Mouse (Mus musculus) intestine, embryonic 14.5 days (tissue): Measurements from ENCODE around the gene Kif24. TPM values are rescaled to one million over a fixed set of nuclear protein-coding genes. Genes with fewer than 3 reads are reported as not detected.
"Not testable (repeated sequence)": the region's sequence is repeated elsewhere in the genome, so short reads cannot be mapped to it uniquely, and the experiment has no call there.

Source experiments
- ATAC-seq: fragments of 200-750 bp; cut with Nextera tagmentation; replicated peaks from 2 replicates; pipeline ENCODE4 v1.8.0; 2017; ENCODE audit warnings: low read depth, moderate number of reproducible peaks, moderate TSS enrichment, moderate library complexity; ENCODE audit not compliant: low FRiP score, low TSS enrichment
- DNase-seq: peaks from one replicate; pipeline ENCODE4 v3.0.0-alpha.2; 2018; ENCODE audit warnings: low spot score
- H3K27ac ChIP-seq: fragments of 300-500 bp; sonication (generic); 2 replicates; pipeline ENCODE4 v1.5.1; 2014; ENCODE audit warnings: low read depth, mild to moderate bottlenecking, control low read depth
- H3K27me3 ChIP-seq: fragments of 300-500 bp; sonication (generic); replicated peaks from 2 replicates; pipeline ENCODE4 v1.6.1; 2014; ENCODE audit warnings: low read length, control low read depth; ENCODE audit not compliant: control insufficient read depth, insufficient read depth
- H3K36me3 ChIP-seq: fragments of 300-500 bp; sonication (generic); 2 replicates; pipeline ENCODE4 v1.6.1; 2014; ENCODE audit warnings: low read length, control low read depth; ENCODE audit not compliant: control insufficient read depth, insufficient read depth
- H3K4me1 ChIP-seq: fragments of 300-500 bp; sonication (generic); replicated peaks from 2 replicates; pipeline ENCODE4 v1.6.1; 2014; ENCODE audit warnings: low read length, control low read depth, mixed read lengths; ENCODE audit not compliant: control insufficient read depth, insufficient read depth
- H3K4me2 ChIP-seq: fragments of 300-500 bp; sonication (generic); 2 replicates; pipeline ENCODE4 v1.6.1; 2014; ENCODE audit warnings: low read length
- H3K4me3 ChIP-seq: fragments of 300-500 bp; sonication (generic); 2 replicates; pipeline ENCODE4 v1.5.1; 2014; ENCODE audit warnings: low read depth, low read length, control low read depth, mixed read lengths
- H3K9ac ChIP-seq: fragments of 300-500 bp; sonication (generic); 2 replicates; pipeline ENCODE4 v1.6.1; 2014; ENCODE audit warnings: mild to moderate bottlenecking, low read length
- H3K9me3 ChIP-seq: fragments of 300-500 bp; sonication (generic); 2 replicates; pipeline ENCODE4 v1.6.1; 2016; ENCODE audit warnings: low read length, control low read depth; ENCODE audit not compliant: control insufficient read depth
- WGBS: fragments of 180-500 bp; shearing (Covaris S2); extraction: QIAGEN DNeasy Blood & Tissue Kit; methylation state at CpG from one replicate; pipeline ENCODE4 v1.1.7; 2014; 5-methylcytosine and 5-hydroxymethylcytosine counted together
- polyA plus RNA-seq: library from polyadenylated mRNA; unstranded; fragments of >200 nt; fragmentation: Nextera tagmentation; extraction: Ambion mirVana; gene quantifications from 2 replicates; pipeline ENCODE4 v1.2.1, GENCODE M21; 2014

Gene Kif24
- polyA plus RNA-seq, 1 experiment from 2014 or later, result 5.9 TPM

GRCm38 (mm10) chr4:41463051-41463738 is 1.5 kb downstream of the Kif24 start:
- H3K4me1 ChIP-seq, H3K27ac ChIP-seq, H3K9ac ChIP-seq, H3K9me3 ChIP-seq, DNase-seq, ATAC-seq, H3K36me3 ChIP-seq, H3K27me3 ChIP-seq: not testable (repeated sequence)
- H3K4me2 ChIP-seq, result peak overlapping the region; percentile 80
- WGBS, result 71% methylated on average over 3 of the region's 3 CpGs
- H3K4me3 ChIP-seq, result peak overlapping the region; percentile 81; the same call in 1 of the 2 replicates

- Histone ChIP-seq H3K4me3 (no peak overlapping the region), H3K9me3 (no peaks in the 10 kb centered on the region), H3K4me2 (no peak overlapping the region), H3K27me3 (no peaks in the 10 kb centered on the region), H3K36me3 (no peaks in the 10 kb centered on the region), H3K4me1 (peaks cover 9% of the 10 kb centered on the region), H3K27ac (no peak overlapping the region), H3K9ac (no peak overlapping the region)
- DNase-seq (no peak), ATAC-seq (no peak)
- WGBS, result 97% methylated on average over 1 of the region's 1 CpGs
Observed at GRCm38 (mm10) chr4:41460690-41461089, 4.0 kb downstream of the Kif24 start.

GRCm38 (mm10) chr4:41447595-41447994 is 17.1 kb downstream of the Kif24 start:
- Histone ChIP-seq H3K27me3 (no peaks in the 10 kb centered on the region), H3K4me1 (no peaks in the 10 kb centered on the region), H3K9ac (no peak overlapping the region), H3K4me3 (no peak overlapping the region), H3K36me3 (no peaks in the 10 kb centered on the region), H3K4me2 (no peak overlapping the region), H3K9me3 (no peaks in the 10 kb centered on the region), H3K27ac (no peak overlapping the region)
- WGBS, result 89% methylated on average over 3 of the region's 3 CpGs
- ATAC-seq, result no peak
- no peak for DNase-seq

GRCm38 (mm10) chr4:41442790-41443302 is 21.8 kb downstream of the Kif24 start:
- Histone ChIP-seq H3K4me3 (no peak overlapping the region), H3K27me3 (no peaks in the 10 kb centered on the region), H3K4me2 (no peak overlapping the region), H3K9ac (no peak overlapping the region), H3K36me3 (no peaks in the 10 kb centered on the region), H3K9me3 (no peaks in the 10 kb centered on the region), H3K4me1 (no peaks in the 10 kb centered on the region), H3K27ac (no peak overlapping the region)
- no peak for DNase-seq
- no peak for ATAC-seq
- 84% methylated on average over 4 of the region's 4 CpGs for WGBS

GRCm38 (mm10) chr4:41438931-41439330 is 25.8 kb downstream of the Kif24 start:
- no peak overlapping the region for H3K9ac ChIP-seq
- H3K4me1 ChIP-seq, result no peaks in the 10 kb centered on the region
- no peaks in the 10 kb centered on the region for H3K36me3 ChIP-seq
- H3K27me3 ChIP-seq, result no peaks in the 10 kb centered on the region
- ATAC-seq, result no peak
- 88% methylated on average over 5 of the region's 5 CpGs for WGBS
- H3K9me3 ChIP-seq, result no peaks in the 10 kb centered on the region
- no peak overlapping the region for H3K4me2 ChIP-seq
- H3K4me3 ChIP-seq, result no peak overlapping the region
- no peak overlapping the region for H3K27ac ChIP-seq
- DNase-seq, result no peak

- H3K27ac ChIP-seq, result no peak overlapping the region
- H3K4me2 ChIP-seq, result no peak overlapping the region
- H3K36me3 ChIP-seq, result no peaks in the 10 kb centered on the region
- no peak for ATAC-seq
- H3K9ac ChIP-seq, result no peak overlapping the region
- H3K4me1 ChIP-seq, result no peaks in the 10 kb centered on the region
- H3K27me3 ChIP-seq, result no peaks in the 10 kb centered on the region
- no peaks in the 10 kb centered on the region for H3K9me3 ChIP-seq
- H3K4me3 ChIP-seq, result no peak overlapping the region
- DNase-seq, result no peak
Observed at GRCm38 (mm10) chr4:41416966-41417365, 47.7 kb downstream of the Kif24 start.

- H3K4me3 ChIP-seq, result no peak overlapping the region
- DNase-seq (no peak), ATAC-seq (no peak)
- H3K27ac ChIP-seq, result no peak overlapping the region
- no peak overlapping the region for H3K4me2 ChIP-seq
- no peaks in the 10 kb centered on the region for H3K27me3 ChIP-seq
- WGBS, result 83% methylated on average over 1 of the region's 1 CpGs
- H3K36me3 ChIP-seq, result 0 out of 2 replicates have a peak, but pooled peaks cover 4% of the 10 kb centered on the region
- no peaks in the 10 kb centered on the region for H3K9me3 ChIP-seq
- H3K4me1 ChIP-seq, result no peaks in the 10 kb centered on the region
- H3K9ac ChIP-seq, result no peak overlapping the region
Observed at GRCm38 (mm10) chr4:41409341-41409740, 55.3 kb downstream of the Kif24 start.

- Histone ChIP-seq H3K9ac (no peak overlapping the region), H3K4me1 (no peaks in the 10 kb centered on the region), H3K4me3 (no peak overlapping the region), H3K36me3 (peaks cover 6% of the 10 kb centered on the region; the same call in 1 of the 2 replicates), H3K4me2 (no peak overlapping the region), H3K9me3 (no peaks in the 10 kb centered on the region), H3K27me3 (no peaks in the 10 kb centered on the region), H3K27ac (no peak overlapping the region)
- ATAC-seq (no peak), DNase-seq (no peak)
- WGBS, result 93% methylated on average over 2 of the region's 2 CpGs
Observed at GRCm38 (mm10) chr4:41407353-41407752, 57.3 kb downstream of the Kif24 start.

- ATAC-seq (no peak), DNase-seq (no peak)
- Histone ChIP-seq H3K9ac (no peak overlapping the region), H3K36me3 (peaks cover 10% of the 10 kb centered on the region; the same call in 1 of the 2 replicates), H3K9me3 (no peaks in the 10 kb centered on the region), H3K27me3 (no peaks in the 10 kb centered on the region), H3K27ac (no peak overlapping the region), H3K4me2 (no peak overlapping the region), H3K4me3 (no peak overlapping the region), H3K4me1 (no peaks in the 10 kb centered on the region)
- WGBS, result 90% methylated on average over 9 of the region's 9 CpGs
Observed at GRCm38 (mm10) chr4:41406597-41406996, 58.1 kb downstream of the Kif24 start.
